Mouse (Mus musculus): ENCODE measurements at regions not wholly inside any gene's neighbourhood (a gene's known extent, or its start where the extent isn't known, plus 50 kb on each side); places are given as distances from the start of the nearest gene placed in this dataset.

DNA sequence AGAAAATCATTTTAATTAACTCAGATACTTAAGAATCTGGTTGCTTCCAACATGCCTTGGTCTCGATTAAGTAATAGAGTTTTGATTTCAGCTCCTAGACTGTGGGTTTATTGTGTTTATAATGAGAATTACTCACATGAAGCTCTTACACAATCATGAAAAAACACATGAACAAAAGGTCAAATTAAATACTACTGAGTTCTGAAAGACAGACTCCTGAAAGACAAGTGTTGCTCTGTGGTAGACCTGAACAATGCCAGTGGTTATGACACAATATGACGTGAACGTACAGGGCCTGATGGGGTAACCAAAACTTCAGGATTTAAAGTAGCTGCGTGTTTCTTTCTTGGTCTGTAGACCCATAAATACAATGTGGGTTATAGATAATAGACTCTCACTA is 394.8 kb downstream of the Adgrl2 start:
- H3K9ac ChIP-seq (ENCODE audit: low read depth, low read length) = no peak overlapping the region
- DNase-seq (ENCODE audit: low spot score) (no peak), ATAC-seq (replicated peaks; ENCODE audit: low FRiP score, low read depth) (no peak)
- no peaks in the 10 kb centered on the region for H3K36me3 ChIP-seq (ENCODE audit: insufficient read depth, low read length)
- no peak overlapping the region for H3K27ac ChIP-seq
- WGBS = 94% methylated on average over 4 of the region's 4 CpGs
- no peaks in the 10 kb centered on the region for H3K4me1 ChIP-seq (replicated peaks; ENCODE audit: insufficient read depth, low read length)
- no peaks in the 10 kb centered on the region for H3K9me3 ChIP-seq (replicated peaks; ENCODE audit: low read length)
- H3K27me3 ChIP-seq (ENCODE audit: insufficient read depth, low read length) = no peaks in the 10 kb centered on the region
- no peak overlapping the region for H3K4me3 ChIP-seq (replicated peaks; ENCODE audit: low read depth, low read length)
- no peak overlapping the region for H3K4me2 ChIP-seq (ENCODE audit: low read length)
- TF ChIP-seq CTCF (IDR thresholded peaks at IDR 0.05; ENCODE audit: low read depth) = no peak

GRCm38 (mm10) chr3:148589556-148589955 is 400.8 kb downstream of the Adgrl2 start:
- Histone ChIP-seq H3K4me3 (replicated peaks; ENCODE audit: low read depth, low read length) (no peak overlapping the region), H3K4me2 (ENCODE audit: low read length) (no peak overlapping the region), H3K27me3 (ENCODE audit: insufficient read depth, low read length) (no peaks in the 10 kb centered on the region), H3K36me3 (ENCODE audit: insufficient read depth, low read length) (no peaks in the 10 kb centered on the region), H3K9me3 (replicated peaks; ENCODE audit: low read length) (no peaks in the 10 kb centered on the region), H3K27ac (no peak overlapping the region), H3K9ac (ENCODE audit: low read depth, low read length) (no peak overlapping the region), H3K4me1 (replicated peaks; ENCODE audit: insufficient read depth, low read length) (no peaks in the 10 kb centered on the region)
- TF ChIP-seq CTCF (IDR thresholded peaks at IDR 0.05; ENCODE audit: low read depth) = no peak
- no peak for DNase-seq (ENCODE audit: low spot score)
- ATAC-seq (replicated peaks; ENCODE audit: low FRiP score, low read depth) = no peak
- WGBS = 46% methylated on average over 2 of the region's 2 CpGs

- H3K27ac ChIP-seq = no peak overlapping the region
- no peaks in the 10 kb centered on the region for H3K27me3 ChIP-seq (ENCODE audit: insufficient read depth, low read length)
- no peak overlapping the region for H3K4me2 ChIP-seq (ENCODE audit: low read length)
- no peaks in the 10 kb centered on the region for H3K9me3 ChIP-seq (replicated peaks; ENCODE audit: low read length)
- no peak for TF ChIP-seq CTCF (IDR thresholded peaks at IDR 0.05; ENCODE audit: low read depth)
- no peaks in the 10 kb centered on the region for H3K36me3 ChIP-seq (ENCODE audit: insufficient read depth, low read length)
- 74% methylated on average over 1 of the region's 1 CpGs for WGBS
- ATAC-seq (replicated peaks; ENCODE audit: low FRiP score, low read depth) (no peak), DNase-seq (ENCODE audit: low spot score) (no peak)
- no peaks in the 10 kb centered on the region for H3K4me1 ChIP-seq (replicated peaks; ENCODE audit: insufficient read depth, low read length)
- H3K4me3 ChIP-seq (replicated peaks; ENCODE audit: low read depth, low read length) = no peak overlapping the region
- no peak overlapping the region for H3K9ac ChIP-seq (ENCODE audit: low read depth, low read length)
Measured at GRCm38 (mm10) chr3:148575735-148576134, 414.6 kb downstream of the Adgrl2 start.

DNA sequence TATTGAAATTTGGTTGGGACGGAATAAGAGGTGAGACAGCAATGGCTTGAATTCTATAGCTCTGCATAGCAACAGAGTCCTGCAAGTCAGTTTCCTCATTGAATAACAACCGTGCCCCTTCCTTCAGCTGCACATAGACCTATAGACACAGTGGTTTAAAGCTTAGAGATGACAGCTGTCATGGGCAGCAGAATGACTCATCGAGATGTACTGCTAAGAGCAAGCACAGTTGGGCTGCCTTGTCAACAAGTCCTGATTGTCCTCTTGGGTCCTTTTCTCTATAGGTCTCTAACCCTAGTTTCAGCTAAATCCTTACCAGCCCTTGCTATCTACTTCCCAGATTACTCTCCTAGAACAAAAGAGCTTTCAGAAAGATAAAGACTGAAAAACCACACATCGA is 417.9 kb downstream of the Adgrl2 start:
- 89% methylated on average over 4 of the region's 4 CpGs for WGBS
- no peak for ATAC-seq (replicated peaks; ENCODE audit: low FRiP score, low read depth)

GRCm38 (mm10) chr3:148564716-148565115 is 425.6 kb downstream of the Adgrl2 start:
- ATAC-seq (replicated peaks; ENCODE audit: low FRiP score, low read depth) (no peak), DNase-seq (ENCODE audit: low spot score) (no peak)
- no peak overlapping the region for H3K9ac ChIP-seq (ENCODE audit: low read depth, low read length)
- no peaks in the 10 kb centered on the region for H3K4me1 ChIP-seq (replicated peaks; ENCODE audit: insufficient read depth, low read length)
- H3K27me3 ChIP-seq (ENCODE audit: insufficient read depth, low read length) = no peaks in the 10 kb centered on the region
- TF ChIP-seq CTCF (IDR thresholded peaks at IDR 0.05; ENCODE audit: low read depth) = no peak
- H3K27ac ChIP-seq = no peak overlapping the region
- no peaks in the 10 kb centered on the region for H3K9me3 ChIP-seq (replicated peaks; ENCODE audit: low read length)
- H3K36me3 ChIP-seq (ENCODE audit: insufficient read depth, low read length) = no peaks in the 10 kb centered on the region
- H3K4me2 ChIP-seq (ENCODE audit: low read length) = no peak overlapping the region
- 85% methylated on average over 4 of the region's 4 CpGs for WGBS
- H3K4me3 ChIP-seq (replicated peaks; ENCODE audit: low read depth, low read length) = no peak overlapping the region

More for the DNA sequence above, 417.9 kb downstream of the Adgrl2 start:
- no peak for DNase-seq (ENCODE audit: low spot score)
- Histone ChIP-seq H3K9me3 (replicated peaks; ENCODE audit: low read length) (no peaks in the 10 kb centered on the region), H3K36me3 (ENCODE audit: insufficient read depth, low read length) (no peaks in the 10 kb centered on the region), H3K9ac (ENCODE audit: low read depth, low read length) (no peak overlapping the region), H3K4me2 (ENCODE audit: low read length) (no peak overlapping the region), H3K4me1 (replicated peaks; ENCODE audit: insufficient read depth, low read length) (no peaks in the 10 kb centered on the region), H3K4me3 (replicated peaks; ENCODE audit: low read depth, low read length) (no peak overlapping the region), H3K27ac (no peak overlapping the region), H3K27me3 (ENCODE audit: insufficient read depth, low read length) (no peaks in the 10 kb centered on the region)
- no peak for TF ChIP-seq CTCF (IDR thresholded peaks at IDR 0.05; ENCODE audit: low read depth)

GRCm38 (mm10) chr3:148561211-148561610 is 429.1 kb downstream of the Adgrl2 start:
- ATAC-seq (replicated peaks; ENCODE audit: low FRiP score, low read depth) (no peak), DNase-seq (ENCODE audit: low spot score) (no peak)
- Histone ChIP-seq H3K27me3 (ENCODE audit: insufficient read depth, low read length) (no peaks in the 10 kb centered on the region), H3K27ac (no peak overlapping the region), H3K9me3 (replicated peaks; ENCODE audit: low read length) (no peaks in the 10 kb centered on the region), H3K4me3 (replicated peaks; ENCODE audit: low read depth, low read length) (no peak overlapping the region), H3K9ac (ENCODE audit: low read depth, low read length) (no peak overlapping the region), H3K36me3 (ENCODE audit: insufficient read depth, low read length) (no peaks in the 10 kb centered on the region), H3K4me1 (replicated peaks; ENCODE audit: insufficient read depth, low read length) (no peaks in the 10 kb centered on the region), H3K4me2 (ENCODE audit: low read length) (no peak overlapping the region)
- WGBS = 85% methylated on average over 4 of the region's 4 CpGs
- no peak for TF ChIP-seq CTCF (IDR thresholded peaks at IDR 0.05; ENCODE audit: low read depth)

GRCm38 (mm10) chr3:148559752-148560460 is 430.4 kb downstream of the Adgrl2 start:
- DNase-seq (ENCODE audit: low spot score) = no peak

More at GRCm38 (mm10) chr3:148559752-148560460, 430.4 kb downstream of the Adgrl2 start:
- 85% methylated on average over 13 of the region's 13 CpGs for WGBS
- Histone ChIP-seq H3K36me3 (ENCODE audit: insufficient read depth, low read length) (no peaks in the 10 kb centered on the region), H3K4me3 (replicated peaks; ENCODE audit: low read depth, low read length) (no peak overlapping the region), H3K9ac (ENCODE audit: low read depth, low read length) (no peak overlapping the region), H3K27ac (no peak overlapping the region), H3K27me3 (ENCODE audit: insufficient read depth, low read length) (no peaks in the 10 kb centered on the region), H3K4me1 (replicated peaks; ENCODE audit: insufficient read depth, low read length) (no peaks in the 10 kb centered on the region), H3K4me2 (ENCODE audit: low read length) (no peak overlapping the region), H3K9me3 (replicated peaks; ENCODE audit: low read length) (no peaks in the 10 kb centered on the region)
- no peak for TF ChIP-seq CTCF (IDR thresholded peaks at IDR 0.05; ENCODE audit: low read depth)
- no peak for ATAC-seq (replicated peaks; ENCODE audit: low FRiP score, low read depth)
